Mouse (Mus musculus) forebrain, embryonic 16.5 days (tissue): Measurements from ENCODE around the gene Atp5b. TPM values are rescaled to one million over a fixed set of nuclear protein-coding genes. Genes with fewer than 3 reads are reported as not detected.
"Not testable (repeated sequence)": the region's sequence is repeated elsewhere in the genome, so short reads cannot be mapped to it uniquely, and the experiment has no call there.

Experiments used
- ATAC-seq: fragments of 200-750 bp; cut with Nextera tagmentation; 2 replicates; pipeline ENCODE4 v1.8.0; 2017; ENCODE audit warnings: mild to moderate bottlenecking, moderate library complexity
- H3K27ac ChIP-seq: fragments of 300-500 bp; sonication (generic); 2 replicates; pipeline ENCODE4 v1.5.1; 2014; ENCODE audit warnings: low read length, control low read depth
- H3K27me3 ChIP-seq: fragments of 300-500 bp; sonication (generic); replicated peaks from 2 replicates; pipeline ENCODE4 v1.6.1; 2014; ENCODE audit warnings: low read length; ENCODE audit not compliant: control insufficient read depth, insufficient read depth
- H3K36me3 ChIP-seq: fragments of 300-500 bp; sonication (generic); 2 replicates; pipeline ENCODE4 v1.6.1; 2014; ENCODE audit not compliant: control insufficient read depth, insufficient read depth
- H3K4me1 ChIP-seq: fragments of 300-500 bp; sonication (generic); replicated peaks from 2 replicates; pipeline ENCODE4 v1.6.1; 2014; ENCODE audit warnings: low read length; ENCODE audit not compliant: control insufficient read depth, insufficient read depth
- H3K4me2 ChIP-seq: fragments of 300-500 bp; sonication (generic); 2 replicates; pipeline ENCODE4 v1.6.1; 2014; ENCODE audit warnings: mild to moderate bottlenecking, low read length, control low read depth
- H3K4me3 ChIP-seq: fragments of 300-500 bp; sonication (generic); replicated peaks from 2 replicates; pipeline ENCODE4 v1.5.1; 2014; ENCODE audit warnings: mild to moderate bottlenecking, low read length, control low read depth
- H3K9ac ChIP-seq: fragments of 300-500 bp; sonication (generic); replicated peaks from 2 replicates; pipeline ENCODE4 v1.6.1; 2014; ENCODE audit warnings: low read depth, low read length, control low read depth
- H3K9me3 ChIP-seq: fragments of 300-500 bp; sonication (generic); 2 replicates; pipeline ENCODE4 v1.6.1; 2016; ENCODE audit warnings: low read length; ENCODE audit not compliant: control insufficient read depth
- WGBS: fragments of 180-500 bp; shearing (Covaris S2); extraction: QIAGEN DNeasy Blood & Tissue Kit; methylation state at CpG from one replicate; pipeline ENCODE4 v1.1.7; 2014; 5-methylcytosine and 5-hydroxymethylcytosine counted together
- polyA plus RNA-seq: library from polyadenylated mRNA; unstranded; fragments of >200 nt; fragmentation: Nextera tagmentation; extraction: Ambion mirVana; gene quantifications from 2 replicates; pipeline ENCODE4 v1.2.1, GENCODE M21; 2015

Gene Atp5b
- polyA plus RNA-seq, 1 experiment from 2014 or later, result 2,097 TPM

DNA sequence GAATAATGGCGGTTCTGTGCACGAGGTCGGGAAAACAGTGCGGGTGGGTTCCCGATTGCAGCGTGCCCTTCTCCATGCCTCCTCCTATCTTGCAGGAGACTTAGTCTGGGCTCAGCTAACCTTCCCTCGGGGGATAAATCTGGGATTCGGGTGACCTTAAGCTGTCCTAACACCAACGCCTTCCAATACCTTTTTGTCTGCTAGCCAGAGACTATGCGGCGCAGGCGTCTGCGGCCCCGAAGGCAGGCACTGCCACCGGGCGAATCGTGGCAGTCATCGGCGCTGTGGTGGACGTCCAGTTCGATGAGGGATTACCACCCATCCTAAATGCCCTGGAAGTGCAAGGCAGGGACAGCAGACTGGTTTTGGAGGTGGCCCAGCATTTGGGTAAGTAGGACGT, 615 bp downstream of the Atp5b start:
- under 1% methylated on average over 22 of the region's 22 CpGs for WGBS
- 0 out of 2 replicates have a peak, but pooled peaks have one; percentile 0 for ATAC-seq

GRCm38 (mm10) chr10:128084160-128084559, 1.1 kb downstream of the Atp5b start:
- H3K36me3 ChIP-seq, result peaks cover 36% of the 10 kb centered on the region
- peak overlapping the region; percentile 96 for H3K4me3 ChIP-seq
- no peaks in the 10 kb centered on the region for H3K27me3 ChIP-seq
- no peak overlapping the region; the same call in 1 of the 2 replicates for H3K27ac ChIP-seq
- peaks cover 23% of the 10 kb centered on the region for H3K4me1 ChIP-seq
- peak overlapping the region; percentile 91 for H3K4me2 ChIP-seq
- peak overlapping the region; percentile 92 for H3K9ac ChIP-seq
- 7% methylated on average over 3 of the region's 3 CpGs for WGBS
- H3K9me3 ChIP-seq, result no peaks in the 10 kb centered on the region
- no peak for ATAC-seq

More for the DNA sequence above, 615 bp downstream of the Atp5b start:
- H3K9me3 ChIP-seq, result no peaks in the 10 kb centered on the region
- H3K9ac ChIP-seq, result peak overlapping the region; percentile 92
- H3K36me3 ChIP-seq, result peaks cover 33% of the 10 kb centered on the region
- H3K4me3 ChIP-seq, result peak overlapping the region; percentile 96
- H3K27me3 ChIP-seq, result no peaks in the 10 kb centered on the region
- peak overlapping the region; percentile 87 for H3K27ac ChIP-seq
- H3K4me1 ChIP-seq, result peaks cover 23% of the 10 kb centered on the region
- H3K4me2 ChIP-seq, result peak overlapping the region; percentile 91

DNA sequence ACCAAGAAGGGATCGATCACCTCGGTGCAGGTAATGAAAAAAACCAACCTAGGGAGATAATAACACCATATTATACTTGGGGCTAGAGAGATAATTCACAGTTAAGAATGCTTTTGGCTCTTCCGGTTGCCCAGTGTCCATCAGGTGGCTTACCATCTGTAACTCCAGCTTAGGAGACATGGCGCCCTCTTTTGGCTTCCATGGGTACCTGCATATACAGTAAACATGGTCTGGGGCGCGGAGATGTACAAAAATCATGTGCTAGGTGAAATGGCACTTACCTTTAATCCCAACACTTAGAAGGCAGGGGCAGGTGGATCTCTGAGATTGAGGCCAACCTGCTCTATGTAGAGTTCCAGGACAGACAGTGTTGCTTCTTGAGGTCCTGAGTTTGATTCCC, 3.3 kb downstream of the Atp5b start:
- no peak overlapping the region for H3K4me2 ChIP-seq
- WGBS, result 70% methylated on average over 6 of the region's 6 CpGs
- no peak overlapping the region for H3K27ac ChIP-seq
- ATAC-seq, result no peak
- H3K27me3 ChIP-seq, result no peaks in the 10 kb centered on the region
- H3K9me3 ChIP-seq, result no peaks in the 10 kb centered on the region
- H3K4me1 ChIP-seq, result peaks cover 31% of the 10 kb centered on the region
- H3K36me3 ChIP-seq, result peaks cover 45% of the 10 kb centered on the region
- no peak overlapping the region for H3K9ac ChIP-seq
- no peak overlapping the region for H3K4me3 ChIP-seq

GRCm38 (mm10) chr10:128087216-128087615, 4.1 kb downstream of the Atp5b start:
- not testable (repeated sequence) for H3K27me3 ChIP-seq, H3K9ac ChIP-seq, H3K4me3 ChIP-seq, ATAC-seq, H3K27ac ChIP-seq, H3K4me2 ChIP-seq, H3K9me3 ChIP-seq
- 92% methylated on average over 2 of the region's 2 CpGs for WGBS
- Histone ChIP-seq H3K36me3 (peaks cover 45% of the 10 kb centered on the region), H3K4me1 (peaks cover 33% of the 10 kb centered on the region)

DNA sequence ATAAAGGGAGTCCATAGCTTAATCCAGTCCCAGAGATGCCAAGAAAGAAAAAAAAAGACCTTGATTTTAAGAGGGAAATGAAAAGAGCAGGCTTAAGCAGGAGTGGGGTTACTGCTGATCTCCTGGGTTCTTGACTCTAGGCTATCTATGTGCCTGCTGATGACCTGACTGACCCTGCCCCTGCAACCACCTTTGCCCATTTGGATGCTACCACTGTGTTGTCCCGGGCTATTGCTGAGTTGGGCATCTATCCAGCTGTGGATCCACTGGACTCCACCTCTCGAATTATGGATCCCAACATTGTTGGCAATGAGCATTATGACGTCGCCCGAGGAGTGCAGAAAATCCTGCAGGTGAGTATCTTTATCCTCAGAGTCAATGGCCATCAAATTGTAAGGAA, 5.1 kb downstream of the Atp5b start:
- WGBS, result 89% methylated on average over 5 of the region's 5 CpGs
- H3K4me2 ChIP-seq, result no peak overlapping the region
- H3K9me3 ChIP-seq, result no peaks in the 10 kb centered on the region
- H3K36me3 ChIP-seq, result peaks cover 45% of the 10 kb centered on the region
- no peak overlapping the region for H3K27ac ChIP-seq
- no peaks in the 10 kb centered on the region for H3K27me3 ChIP-seq
- H3K9ac ChIP-seq, result no peak overlapping the region
- no peak overlapping the region for H3K4me3 ChIP-seq
- peaks cover 33% of the 10 kb centered on the region for H3K4me1 ChIP-seq
- no peak for ATAC-seq

DNA sequence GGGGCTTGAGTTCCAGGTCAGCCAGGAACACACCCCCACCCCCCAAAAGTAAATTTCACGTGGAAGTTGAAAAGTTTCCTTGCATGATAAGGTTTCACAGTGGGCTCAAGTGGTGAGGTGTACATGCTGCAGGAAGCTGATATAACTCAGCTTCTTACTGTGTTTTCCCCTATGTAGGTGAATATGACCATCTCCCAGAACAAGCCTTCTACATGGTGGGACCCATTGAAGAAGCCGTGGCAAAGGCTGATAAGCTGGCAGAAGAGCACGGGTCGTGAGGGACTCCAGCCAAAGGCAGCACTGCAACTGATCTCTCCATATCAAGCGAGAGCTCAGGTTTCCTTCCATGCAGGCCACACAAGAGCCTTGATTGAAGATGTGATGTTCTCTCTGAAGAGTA, 6.8 kb downstream of the Atp5b start:
- H3K4me2 ChIP-seq, result no peak overlapping the region
- no peak overlapping the region for H3K4me3 ChIP-seq
- peaks cover 45% of the 10 kb centered on the region for H3K36me3 ChIP-seq
- ATAC-seq, result no peak
- WGBS, result 74% methylated on average over 5 of the region's 5 CpGs
- H3K27ac ChIP-seq, result no peak overlapping the region
- peaks cover 43% of the 10 kb centered on the region for H3K4me1 ChIP-seq
- H3K9me3 ChIP-seq, result no peaks in the 10 kb centered on the region
- no peak overlapping the region for H3K9ac ChIP-seq
- no peaks in the 10 kb centered on the region for H3K27me3 ChIP-seq

DNA sequence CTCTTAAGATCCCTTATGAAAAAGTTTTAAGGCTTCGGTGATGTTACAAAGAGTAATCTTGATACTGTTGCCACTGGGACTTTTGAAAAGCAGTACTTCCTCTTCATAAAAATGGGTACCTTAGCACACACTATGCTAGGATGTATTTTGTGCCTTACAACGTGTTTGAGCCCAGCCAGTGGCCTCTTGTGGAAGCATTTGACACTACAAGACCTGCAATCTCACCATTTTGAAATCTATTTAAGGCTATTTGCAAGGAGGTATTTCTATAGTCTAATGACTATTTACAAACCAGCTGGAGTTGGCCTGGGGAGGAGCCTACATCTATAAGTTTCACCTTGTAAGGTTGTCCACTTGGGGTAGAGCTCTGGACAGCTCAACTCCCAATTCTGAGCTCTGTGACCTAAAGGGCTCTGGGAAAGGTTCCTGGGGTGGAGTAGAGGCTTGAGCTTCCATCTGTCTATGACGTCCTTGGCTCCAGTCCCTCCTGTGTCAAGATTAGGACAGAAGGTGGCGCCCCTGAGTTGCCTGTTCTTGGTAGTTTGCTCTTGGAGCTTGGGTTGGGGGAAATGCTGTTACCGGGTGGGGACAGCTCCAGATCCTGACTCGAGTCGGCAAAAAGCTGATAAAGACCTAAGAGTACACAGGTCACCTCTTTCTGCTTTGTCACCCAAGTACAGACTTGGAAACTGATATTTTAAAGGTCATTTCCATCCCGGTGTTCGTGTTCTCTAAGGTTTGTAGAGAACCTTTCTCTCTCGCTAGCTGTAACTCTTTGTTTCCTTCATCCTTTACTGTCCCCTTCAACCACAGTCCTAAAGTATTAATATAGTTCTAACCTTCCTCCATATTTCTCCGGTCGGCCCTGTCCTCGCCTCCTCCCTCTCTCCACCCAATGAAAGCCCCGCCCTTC, 7.8 kb downstream of the Atp5b start:
- Histone ChIP-seq H3K4me1 (peaks cover 38% of the 10 kb centered on the region), H3K27ac (no peak overlapping the region), H3K36me3 (peaks cover 35% of the 10 kb centered on the region), H3K4me2 (peak overlapping the region; percentile 91), H3K9ac (no peak overlapping the region; the same call in 1 of the 2 replicates), H3K9me3 (no peaks in the 10 kb centered on the region), H3K4me3 (peak overlapping the region; percentile 2; the same call in 1 of the 2 replicates), H3K27me3 (no peaks in the 10 kb centered on the region)
- WGBS, result 8% methylated on average over 14 of the region's 14 CpGs
- ATAC-seq, result peak; percentile 38

DNA sequence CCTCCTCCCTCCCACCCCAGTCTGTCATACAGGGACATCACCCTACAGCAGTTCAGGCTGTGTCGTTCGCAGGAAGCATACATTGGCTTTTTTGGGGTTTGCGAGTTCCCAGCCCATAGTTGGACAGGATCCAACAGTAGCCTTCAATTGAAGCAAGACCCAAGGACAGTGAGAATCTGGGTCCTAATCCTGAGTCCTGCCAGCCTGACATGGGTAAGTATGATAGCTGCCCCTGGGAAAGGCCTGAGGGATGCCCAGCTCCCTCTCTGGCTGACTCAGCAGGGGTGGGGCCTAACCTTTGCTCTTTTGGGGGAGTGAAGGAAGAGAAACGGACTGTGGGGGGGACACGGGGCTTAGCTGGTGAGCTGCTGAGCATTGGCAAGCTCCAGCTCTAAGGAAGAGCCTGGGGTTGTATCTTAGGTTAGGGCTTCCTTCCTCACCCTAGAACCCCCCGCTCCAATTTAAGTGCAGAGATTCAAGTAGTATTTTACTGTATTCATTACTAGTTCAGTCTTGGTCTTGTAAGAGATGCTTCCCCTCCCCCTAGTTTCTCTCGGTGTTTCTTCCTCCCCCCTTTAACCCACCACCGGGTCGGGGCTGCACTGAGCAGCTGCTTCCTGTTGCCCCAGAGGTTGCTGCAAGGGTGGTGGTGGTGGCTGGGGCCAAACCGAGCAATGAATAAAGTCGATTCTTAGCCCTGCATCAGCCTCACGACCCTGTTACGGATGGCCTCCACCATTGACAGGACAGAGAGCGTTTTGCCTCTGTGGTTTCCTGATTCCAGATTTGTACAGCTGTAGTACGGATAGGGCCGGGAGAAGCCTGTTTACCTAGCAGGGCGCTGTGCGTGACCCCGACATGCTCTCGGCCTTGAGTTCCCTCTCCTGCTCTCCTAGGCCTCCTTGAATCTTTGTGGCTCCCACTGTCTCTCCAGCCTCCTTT, 8.8 kb downstream of the Atp5b start, which contains the start of gene Baz2a:
TSS of gene Baz2a (plus strand) at position 14 of the 942 bp plus-strand sequence.
- H3K4me3 ChIP-seq, result peak within 1 kb of the TSS; percentile 76
- H3K9ac ChIP-seq, result peak within 1 kb of the TSS; percentile 91
- H3K27ac ChIP-seq, result peak within 1 kb of the TSS; percentile 77
- H3K36me3 ChIP-seq, result peaks cover 25% of the 10 kb centered on the region
- ATAC-seq, result no peak
- 2% methylated on average over 20 of the region's 20 CpGs for WGBS
- peaks cover 38% of the 10 kb centered on the region for H3K4me1 ChIP-seq
- H3K27me3 ChIP-seq, result no peaks in the 10 kb centered on the region
- H3K9me3 ChIP-seq, result no peaks in the 10 kb centered on the region
- H3K4me2 ChIP-seq, result peak within 1 kb of the TSS; percentile 91
